29 mouse cellular contexts compared by ENCODE assay signal in the genomic region with DNA sequence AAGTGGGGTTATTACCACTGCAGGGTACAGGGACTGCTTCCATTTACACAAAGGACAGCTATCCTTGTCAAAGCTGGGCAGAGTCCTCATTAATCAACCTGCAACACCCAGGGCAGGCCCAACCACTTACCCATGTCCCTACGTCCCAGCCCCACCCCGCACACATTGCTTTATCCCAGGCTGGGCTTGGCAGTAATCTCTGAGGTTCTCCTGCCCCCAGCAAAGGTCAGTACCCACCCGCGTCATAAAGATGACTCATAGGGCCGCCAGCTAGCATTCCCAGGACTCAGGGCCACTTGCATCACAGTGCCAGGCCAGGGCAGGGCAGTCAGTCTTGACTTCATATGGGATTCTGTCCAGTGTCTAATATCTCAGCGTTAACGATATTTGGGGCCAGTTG. TPM values are rescaled to one million over a fixed set of nuclear protein-coding genes. Genes with fewer than 3 reads are reported as not detected.
DNase-seq lines count a peak whose midpoint lies in the region; TF ChIP-seq lines count a peak whose summit lies in the region.
"Had no signal": no experiment of that assay in that cellular context is flagged by ENCODE, and none has a peak within 500 bp of the region (broad histone marks: within the 10 kb centered on the region; RNA-seq: fewer than 3 reads in every experiment).

No protein-coding gene starts in this region.

- no peaks in the 10 kb centered on the region for H3K9me3 ChIP-seq in midbrain, embryonic 10.5 days (replicated peaks)
- H3K9me3 ChIP-seq: forebrain, embryonic 10.5 days; heart, embryonic 13.5 days; limb, embryonic 12.5 days; liver, embryonic 13.5 days; neural tube, embryonic 12.5 days; stomach, embryonic 15.5 days had no signal

- no peaks in the 10 kb centered on the region for H3K36me3 ChIP-seq in small intestine, adult 2 months (ENCODE audit: control insufficient read depth, insufficient read depth, low read length)
- H3K36me3 ChIP-seq in midbrain, embryonic 10.5 days: no peaks in the 10 kb centered on the region
- H3K36me3 ChIP-seq: forebrain, embryonic 10.5 days; heart, embryonic 13.5 days; limb, embryonic 12.5 days; liver, embryonic 13.5 days; neural tube, embryonic 12.5 days; stomach, embryonic 15.5 days had no signal

- H3K4me3 ChIP-seq in small intestine, adult 2 months (ENCODE audit: low read depth, low read length): no peak overlapping the region
- no peak overlapping the region for H3K4me3 ChIP-seq in midbrain, embryonic 10.5 days
- H3K4me3 ChIP-seq: forebrain, embryonic 10.5 days; heart, embryonic 13.5 days; limb, embryonic 12.5 days; liver, embryonic 13.5 days; neural tube, embryonic 12.5 days; stomach, embryonic 15.5 days had no signal

- H3K27ac ChIP-seq in small intestine, adult 2 months (ENCODE audit: insufficient read depth, low read depth, low read length): peak overlapping the region; percentile 91
- H3K27ac ChIP-seq in midbrain, embryonic 10.5 days (replicated peaks): no peak overlapping the region
- H3K27ac ChIP-seq: forebrain, embryonic 10.5 days; heart, embryonic 13.5 days; hindbrain, embryonic 14.5 days; limb, embryonic 12.5 days; liver, embryonic 13.5 days; neural tube, embryonic 12.5 days; stomach, embryonic 15.5 days had no signal

- no peak for TF ChIP-seq CTCF in small intestine, adult 2 months (IDR thresholded peaks at IDR 0.05; ENCODE audit: extremely low read depth, insufficient read length, insufficient replicate concordance, low read depth, low read length)

- WGBS in small intestine, adult 2 months: 25% methylated on average over 7 of the region's 7 CpGs
- 83% methylated on average over 7 of the region's 7 CpGs for WGBS in midbrain, embryonic 10.5 days

- H3K27me3 ChIP-seq in small intestine, adult 2 months (ENCODE audit: control insufficient read depth, insufficient read depth, low read length): no peaks in the 10 kb centered on the region
- no peaks in the 10 kb centered on the region for H3K27me3 ChIP-seq in midbrain, embryonic 10.5 days (ENCODE audit: low read depth, poor library complexity, severe bottlenecking)
- H3K27me3 ChIP-seq: stomach, embryonic 15.5 days had no signal

- no peak for TF ChIP-seq POLR2A in small intestine, adult 2 months (IDR thresholded peaks at IDR 0.05; ENCODE audit: low read depth, low read length)

- DNase-seq in NIH3T3 (ENCODE audit: low read depth): peak; percentile 34
- DNase-seq in adrenal gland, adult 2 months: peak; percentile 93
- DNase-seq in fibroblast of lung, adult 2 months (ENCODE audit: low read depth): peak; percentile 86
- DNase-seq in cerebellum, postnatal 4 days (ENCODE audit: low spot score in 2 of 2): no peak
- no peak for DNase-seq in midbrain, embryonic 10.5 days (ENCODE audit: low spot score)
- no peak for DNase-seq in right cerebral cortex, adult 2 months (ENCODE audit: low spot score in 2 of 2)
- DNase-seq: cerebellum, adult 11-12 months; cerebellum, postnatal 14 days; embryo, embryonic 11 days; gastrocnemius, postnatal 10 days; heart, adult 11 months; heart, postnatal 36 days; kidney, adult 18-20 months; kidney, postnatal 25 days; liver, embryonic 13.5 days; lung, embryonic 14.5 days; lung, postnatal 36 days; right cerebral cortex, postnatal 25 days had no signal

- H3K4me1 ChIP-seq in small intestine, adult 2 months (ENCODE audit: control insufficient read depth, insufficient read depth, insufficient read length, low read length): peaks cover 6% of the 10 kb centered on the region
- H3K4me1 ChIP-seq in midbrain, embryonic 10.5 days: no peaks in the 10 kb centered on the region
- H3K4me1 ChIP-seq: liver, embryonic 13.5 days; neural tube, embryonic 12.5 days; stomach, embryonic 15.5 days had no signal

RNA-seq across cellular contexts. Expression of a gene that starts 18.0 kb away (rescaled TPM):
- 1 to 10 TPM; 2.0 to 5.4 TPM for total RNA-seq in adrenal gland, adult 2 months (2021)
- polyA plus RNA-seq in adrenal gland, adult 2 months (2012; rRNA removed): 2.9 and 4.5 TPM in 2 replicates
- 4.6 and 5.1 TPM in 2 replicates for polyA plus RNA-seq in small intestine, adult 2 months (2012; rRNA removed)
- polyA plus RNA-seq in midbrain, embryonic 10.5 days (2016; fragmentation: Nextera tagmentation; extraction: Ambion mirVana): 0.16 and 0.27 TPM in 2 replicates
- total RNA-seq: megakaryocyte-erythroid progenitor cell, adult 5-6 weeks; monocyte, adult 5-6 weeks had no signal
- polyA plus RNA-seq: activated CD4-positive, CD25-positive, alpha-beta regulatory T cell, adult 4 months; liver, embryonic 13.5 days had no signal

RNA-seq across cellular contexts. Expression of a gene that starts 36.4 kb away (rescaled TPM):
- total RNA-seq in adrenal gland, adult 2 months (2021): under 1 TPM; 0.21 to 0.29 TPM
- 0.18 and 0.44 TPM in 2 replicates for polyA plus RNA-seq in adrenal gland, adult 2 months (2012; rRNA removed)
- polyA plus RNA-seq in small intestine, adult 2 months (2012; rRNA removed): 0.09 TPM in 1 of 2 replicates, not detected in the other
- 0.99 and 2.1 TPM in 2 replicates for polyA plus RNA-seq in midbrain, embryonic 10.5 days (2016; fragmentation: Nextera tagmentation; extraction: Ambion mirVana)
- total RNA-seq: megakaryocyte-erythroid progenitor cell, adult 5-6 weeks; monocyte, adult 5-6 weeks had no signal
- polyA plus RNA-seq: activated CD4-positive, CD25-positive, alpha-beta regulatory T cell, adult 4 months; thymus, postnatal 0 days had no signal

Comparison
In these comparisons a context has a peak if more than half of its experiments do, and no peak if none do; other contexts are left out.
1. DNase-seq: peak in NIH3T3 (single experiment), adrenal gland, adult 2 months (single experiment) and fibroblast of lung, adult 2 months (single experiment); none in cerebellum, postnatal 4 days (0 of 2), midbrain, embryonic 10.5 days (single experiment) and right cerebral cortex, adult 2 months (0 of 2).